ENCODE assay signal across 24 mouse cellular contexts in the genomic region with DNA sequence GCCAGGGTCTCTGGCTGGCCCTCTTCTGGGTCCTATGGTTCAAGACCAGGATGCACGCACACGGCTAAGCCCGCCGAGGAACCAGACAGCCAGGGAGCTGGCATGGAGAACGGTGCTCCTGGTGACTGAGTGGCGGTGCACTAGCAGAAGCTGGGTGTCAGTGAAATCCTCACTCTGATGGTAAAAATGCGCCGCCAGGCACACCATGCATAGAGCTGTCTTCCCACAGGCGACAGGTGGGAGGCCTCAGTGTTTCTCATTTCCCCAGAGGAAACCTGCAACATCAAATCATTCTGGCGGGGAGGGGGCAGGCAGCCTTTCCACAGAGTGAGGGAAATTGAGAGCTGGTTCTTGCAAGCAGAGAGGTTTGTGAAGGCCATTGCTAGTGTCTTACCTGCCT. TPM values are rescaled to one million over a fixed set of nuclear protein-coding genes. Genes with fewer than 3 reads are reported as not detected.
DNase-seq lines count a peak whose midpoint lies in the region; ATAC-seq and TF ChIP-seq lines count a peak whose summit lies in the region.
"Had no signal": no experiment of that assay in that cellular context is flagged by ENCODE, and none has a peak within 500 bp of the region (broad histone marks: within the 10 kb centered on the region; RNA-seq: fewer than 3 reads in every experiment).

No protein-coding gene starts in this region.

- no peak overlapping the region for H3K4me3 ChIP-seq in layer of hippocampus, adult 2 months
- H3K4me3 ChIP-seq: embryonic facial prominence, embryonic 10.5 days; forebrain, embryonic 15.5 days; heart, embryonic 10.5 days; hindbrain, embryonic 15.5 days; midbrain, embryonic 10.5 days; neural tube, embryonic 15.5 days had no signal

- peak in 1 of 2 experiments; percentile 19 for DNase-seq in layer of hippocampus, adult 2 months (ENCODE audit: low spot score in 2 of 2)
- no peak for DNase-seq in layer of hippocampus, postnatal 10 days (ENCODE audit: low spot score in 2 of 2)
- DNase-seq in frontal cortex, adult 2 months (ENCODE audit: extremely low spot score in 1 of 2, low spot score in 1 of 2) = peak; percentile 79 to 87
- peak; percentile 71 to 96 for DNase-seq in left cerebral cortex, postnatal 25 days (ENCODE audit: low spot score in 2 of 2)
- DNase-seq in right cerebral cortex, postnatal 25 days = peak; percentile 78
- no peak for DNase-seq in kidney, postnatal 10 days
- DNase-seq in urinary bladder, postnatal 4 days (ENCODE audit: low spot score in 2 of 2) = no peak
- DNase-seq: adrenal gland, postnatal 14 days; cerebellum, adult 8-10 months; kidney, adult 2 months; kidney, postnatal 14 days; lung, postnatal 10 days; thymus, adult 2 months had no signal

- H3K27ac ChIP-seq in layer of hippocampus, adult 2 months = 0 out of 2 replicates have a peak overlapping the region, but pooled peaks have one; percentile 32
- H3K27ac ChIP-seq: embryonic facial prominence, embryonic 10.5 days; forebrain, embryonic 15.5 days; heart, embryonic 10.5 days; hindbrain, embryonic 15.5 days; midbrain, embryonic 10.5 days; neural tube, embryonic 15.5 days had no signal

- intact Hi-C loops in left cerebral cortex, postnatal 25 days (cut with DNase I) = loop anchor here (5.0 kb wide), 4 partner anchors 68 to 98 kb away; no protein-coding TSS in a partner anchor

- no peak for ATAC-seq in granulocyte monocyte progenitor cell, adult 5-6 weeks (replicated peaks; ENCODE audit: poor library complexity, severe bottlenecking)
- ATAC-seq: forebrain, embryonic 15.5 days; midbrain, embryonic 16.5 days had no signal

- 0 out of 2 replicates have a peak, but pooled peaks have one; percentile 10 for TF ChIP-seq CTCF in layer of hippocampus, adult 2 months (conservative IDR thresholded peaks at IDR 0.05)

RNA-seq across cellular contexts. Expression of a gene that starts 6.3 kb away (rescaled TPM):
- 10 to 100 TPM; 36.5 to 36.8 TPM for total RNA-seq in layer of hippocampus, adult 2 months (2021)
- 10 to 100 TPM; 26.8 to 29.6 TPM for total RNA-seq in layer of hippocampus, postnatal 10 days (2021)
- polyA plus RNA-seq in frontal cortex, adult 2 months (2012; rRNA removed) = 91.9 and 94.0 TPM in 2 replicates
- total RNA-seq in left cerebral cortex, postnatal 25 days (2021) = 100 to 1,000 TPM; 102 to 132 TPM
- total RNA-seq in granulocyte monocyte progenitor cell, adult 5-6 weeks (2014; fragmentation: Nextera tagmentation) = not detected in 2 replicates
- total RNA-seq in granulocyte monocyte progenitor cell, adult 5-6 weeks (2017) = not detected in 2 replicates
- total RNA-seq: common myeloid progenitor, adult 5-6 weeks; hematopoietic stem cell, adult 5-6 weeks; liver, adult 2 months had no signal
- polyA plus RNA-seq: liver, adult 2 months had no signal

Comparison
In these comparisons a context has a peak if more than half of its experiments do, and no peak if none do; other contexts are left out.
1. DNase-seq: peak in frontal cortex, adult 2 months (2 of 2), left cerebral cortex, postnatal 25 days (2 of 2) and right cerebral cortex, postnatal 25 days (single experiment); none in layer of hippocampus, postnatal 10 days (0 of 2), kidney, postnatal 10 days (single experiment) and urinary bladder, postnatal 4 days (0 of 2).
2. RNA of a gene that starts 6.3 kb away (total RNA-seq): 102 to 132 TPM in left cerebral cortex, postnatal 25 days, 36.5 to 36.8 TPM in layer of hippocampus, adult 2 months and 26.8 to 29.6 TPM in layer of hippocampus, postnatal 10 days; not detected in granulocyte monocyte progenitor cell, adult 5-6 weeks; every median in the first group is over 10 times any median in the second.